Mouse (Mus musculus): Measurements from ENCODE around the gene Utrn. TPM values are rescaled to one million over a fixed set of nuclear protein-coding genes. Genes with fewer than 3 reads are reported as not detected.

Utrn gene
- polyA plus RNA-seq, 1 experiment: 159 TPM

DNA sequence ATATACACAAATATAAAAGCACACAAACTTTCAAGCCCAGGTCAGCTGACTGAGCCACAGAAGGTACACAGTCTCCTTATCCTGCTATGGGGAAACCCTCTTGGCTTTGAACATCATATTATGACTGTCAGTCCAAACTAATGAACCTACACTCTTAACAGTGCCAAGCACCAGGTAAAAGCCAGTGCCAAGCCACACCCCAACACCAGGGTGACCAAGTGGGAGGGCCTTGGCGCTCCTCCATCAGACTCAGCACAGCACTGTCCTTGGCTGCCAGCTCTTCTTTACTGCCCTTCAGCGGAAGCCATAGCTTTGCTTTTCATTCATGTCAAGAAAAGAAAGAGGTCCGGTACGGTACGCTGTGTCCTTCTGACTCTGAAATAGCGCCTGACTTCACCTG, 51.8 kb downstream of the Utrn start:
- Histone ChIP-seq H3K9ac (ENCODE audit: low read depth, poor library complexity, severe bottlenecking) (no peak overlapping the region), H3K4me1 (ENCODE audit: control insufficient read depth, insufficient read depth, low read length) (no peaks in the 10 kb centered on the region), H3K36me3 (ENCODE audit: control insufficient read depth, insufficient read depth, low read length, poor library complexity, severe bottlenecking) (no peaks in the 10 kb centered on the region), H3K4me3 (ENCODE audit: low read depth, low read length) (no peak overlapping the region), H3K27ac (ENCODE audit: insufficient read depth, low read length) (no peak overlapping the region), H3K9me3 (replicated peaks; ENCODE audit: control insufficient read depth, insufficient read depth, low read length, poor library complexity, severe bottlenecking) (no peaks in the 10 kb centered on the region), H3K27me3 (ENCODE audit: control insufficient read depth, insufficient read depth, low read length, poor library complexity, severe bottlenecking) (no peaks in the 10 kb centered on the region)
- TF ChIP-seq POLR2A (IDR thresholded peaks at IDR 0.05; ENCODE audit: insufficient read depth, low read length) (no peak), CTCF (IDR thresholded peaks at IDR 0.05; ENCODE audit: low read depth, low read length) (no peak), EP300 (IDR thresholded peaks at IDR 0.05; ENCODE audit: insufficient read depth, low read depth, low read length) (no peak)

DNA sequence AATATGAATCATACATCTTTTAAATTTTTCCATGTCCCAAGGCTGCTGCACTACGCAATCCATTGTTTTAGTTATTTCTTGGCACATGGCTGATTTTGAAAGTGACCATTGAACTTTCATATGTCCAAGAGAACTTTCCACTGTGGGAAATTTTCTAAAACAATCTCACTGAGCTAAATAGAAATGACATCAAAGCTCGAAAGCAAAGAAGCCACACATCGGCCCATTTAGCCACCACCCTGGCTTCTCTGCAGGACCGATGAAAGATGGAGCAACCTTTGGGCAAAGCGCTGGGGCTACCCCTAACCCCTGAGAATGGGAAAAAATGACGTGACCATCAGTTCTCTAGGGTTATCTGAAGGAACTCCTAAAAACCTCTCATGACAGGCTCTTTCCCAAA, 52.6 kb downstream of the Utrn start:
- no peaks in the 10 kb centered on the region for H3K27me3 ChIP-seq (ENCODE audit: control insufficient read depth, insufficient read depth, low read length, poor library complexity, severe bottlenecking)
- H3K4me3 ChIP-seq (ENCODE audit: low read depth, low read length): no peak overlapping the region
- TF ChIP-seq POLR2A (IDR thresholded peaks at IDR 0.05; ENCODE audit: insufficient read depth, low read length) (no peak), CTCF (IDR thresholded peaks at IDR 0.05; ENCODE audit: low read depth, low read length) (no peak), EP300 (IDR thresholded peaks at IDR 0.05; ENCODE audit: insufficient read depth, low read depth, low read length) (no peak)
- no peaks in the 10 kb centered on the region for H3K9me3 ChIP-seq (replicated peaks; ENCODE audit: control insufficient read depth, insufficient read depth, low read length, poor library complexity, severe bottlenecking)
- no peak overlapping the region for H3K9ac ChIP-seq (ENCODE audit: low read depth, poor library complexity, severe bottlenecking)
- H3K36me3 ChIP-seq (ENCODE audit: control insufficient read depth, insufficient read depth, low read length, poor library complexity, severe bottlenecking): no peaks in the 10 kb centered on the region
- no peak overlapping the region for H3K27ac ChIP-seq (ENCODE audit: insufficient read depth, low read length)
- no peaks in the 10 kb centered on the region for H3K4me1 ChIP-seq (ENCODE audit: control insufficient read depth, insufficient read depth, low read length)

DNA sequence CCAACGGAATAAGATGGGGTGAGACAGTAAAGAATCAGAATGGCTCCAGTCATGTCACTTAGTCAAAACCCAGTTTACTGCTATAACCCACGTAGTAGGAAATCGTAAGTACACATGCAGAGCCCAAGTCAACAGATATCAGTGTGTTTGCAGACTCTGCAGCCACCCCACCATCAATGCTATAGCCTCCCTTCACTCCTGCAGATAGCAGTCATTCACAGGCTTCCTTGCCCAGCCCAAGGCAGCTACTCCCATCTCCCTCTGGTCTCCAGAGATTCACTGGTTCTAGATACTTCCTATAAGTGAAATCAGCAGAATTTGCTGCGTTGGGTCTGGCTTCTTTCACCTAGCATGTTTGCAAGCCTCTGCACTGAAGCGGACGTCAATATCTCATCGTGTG, 54.8 kb downstream of the Utrn start:
- no peak overlapping the region for H3K9ac ChIP-seq (ENCODE audit: low read depth, poor library complexity, severe bottlenecking)
- H3K36me3 ChIP-seq (ENCODE audit: control insufficient read depth, insufficient read depth, low read length, poor library complexity, severe bottlenecking): no peaks in the 10 kb centered on the region
- H3K4me1 ChIP-seq (ENCODE audit: control insufficient read depth, insufficient read depth, low read length): no peaks in the 10 kb centered on the region
- TF ChIP-seq EP300 (IDR thresholded peaks at IDR 0.05; ENCODE audit: insufficient read depth, low read depth, low read length): no peak
- no peak for TF ChIP-seq CTCF (IDR thresholded peaks at IDR 0.05; ENCODE audit: low read depth, low read length)
- no peak for TF ChIP-seq POLR2A (IDR thresholded peaks at IDR 0.05; ENCODE audit: insufficient read depth, low read length)
- no peaks in the 10 kb centered on the region for H3K27me3 ChIP-seq (ENCODE audit: control insufficient read depth, insufficient read depth, low read length, poor library complexity, severe bottlenecking)
- H3K27ac ChIP-seq (ENCODE audit: insufficient read depth, low read length): no peak overlapping the region
- no peaks in the 10 kb centered on the region for H3K9me3 ChIP-seq (replicated peaks; ENCODE audit: control insufficient read depth, insufficient read depth, low read length, poor library complexity, severe bottlenecking)
- H3K4me3 ChIP-seq (ENCODE audit: low read depth, low read length): no peak overlapping the region

DNA sequence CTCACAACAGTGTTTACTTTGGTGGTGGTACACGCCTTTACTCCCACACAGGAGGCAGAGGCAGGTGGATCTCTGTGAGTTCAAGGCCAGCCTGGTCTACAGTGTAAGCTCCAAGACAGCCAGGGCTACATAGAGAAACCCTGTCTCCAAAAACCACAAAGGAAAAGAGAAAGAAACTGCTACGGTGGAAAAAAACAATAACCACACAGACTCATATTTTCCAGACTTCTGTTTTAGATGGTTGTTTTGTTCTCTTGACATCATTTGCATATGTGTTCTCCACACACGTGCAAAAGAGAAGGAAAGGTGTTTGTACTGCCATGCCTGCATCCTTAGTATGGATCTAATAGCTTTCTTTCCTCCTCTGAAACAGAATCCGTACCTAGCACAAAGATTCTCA, 55.3 kb downstream of the Utrn start:
- TF ChIP-seq EP300 (IDR thresholded peaks at IDR 0.05; ENCODE audit: insufficient read depth, low read depth, low read length) (no peak), POLR2A (IDR thresholded peaks at IDR 0.05; ENCODE audit: insufficient read depth, low read length) (no peak), CTCF (IDR thresholded peaks at IDR 0.05; ENCODE audit: low read depth, low read length) (no peak)
- no peaks in the 10 kb centered on the region for H3K36me3 ChIP-seq (ENCODE audit: control insufficient read depth, insufficient read depth, low read length, poor library complexity, severe bottlenecking)
- no peak overlapping the region for H3K4me3 ChIP-seq (ENCODE audit: low read depth, low read length)
- no peaks in the 10 kb centered on the region for H3K27me3 ChIP-seq (ENCODE audit: control insufficient read depth, insufficient read depth, low read length, poor library complexity, severe bottlenecking)
- no peaks in the 10 kb centered on the region for H3K9me3 ChIP-seq (replicated peaks; ENCODE audit: control insufficient read depth, insufficient read depth, low read length, poor library complexity, severe bottlenecking)
- no peaks in the 10 kb centered on the region for H3K4me1 ChIP-seq (ENCODE audit: control insufficient read depth, insufficient read depth, low read length)
- 0 out of 2 replicates have a peak overlapping the region, but pooled peaks have one; percentile 20 for H3K27ac ChIP-seq (ENCODE audit: insufficient read depth, low read length)
- no peak overlapping the region for H3K9ac ChIP-seq (ENCODE audit: low read depth, poor library complexity, severe bottlenecking)

DNA sequence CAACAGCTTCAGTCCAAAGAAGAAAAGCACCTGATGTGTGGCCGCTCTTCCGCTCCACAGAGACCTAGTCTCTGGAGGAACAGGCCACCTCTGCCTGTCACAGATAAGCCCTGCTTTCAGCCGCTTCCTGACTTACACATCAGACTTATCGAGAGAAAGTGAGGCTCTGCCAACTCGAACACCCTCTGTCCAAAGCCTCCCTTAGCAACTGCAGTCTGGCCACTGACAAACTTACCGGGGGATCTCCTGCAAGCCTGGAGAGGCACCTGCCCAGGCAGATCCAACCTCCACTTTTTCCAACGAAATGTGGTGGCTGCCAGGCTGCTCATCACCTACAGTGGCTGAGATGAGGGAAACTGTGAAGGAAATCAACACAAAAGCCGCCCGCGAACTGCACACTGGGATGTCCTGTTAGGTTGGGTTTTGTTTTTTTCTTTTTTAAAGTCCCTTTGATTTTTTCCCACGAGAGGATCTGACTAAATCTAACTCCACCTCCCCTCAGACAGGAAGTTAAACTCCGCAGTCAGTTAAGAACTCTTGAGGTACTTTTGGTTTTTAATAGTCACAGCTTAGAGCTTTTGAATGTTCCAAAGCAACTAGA, 55.9 kb downstream of the Utrn start:
- no peaks in the 10 kb centered on the region for H3K4me1 ChIP-seq (ENCODE audit: control insufficient read depth, insufficient read depth, low read length)
- no peak overlapping the region for H3K4me3 ChIP-seq (ENCODE audit: low read depth, low read length)
- TF ChIP-seq CTCF (IDR thresholded peaks at IDR 0.05; ENCODE audit: low read depth, low read length) (no peak), EP300 (IDR thresholded peaks at IDR 0.05; ENCODE audit: insufficient read depth, low read depth, low read length) (no peak), POLR2A (IDR thresholded peaks at IDR 0.05; ENCODE audit: insufficient read depth, low read length) (no peak)
- no peak overlapping the region for H3K9ac ChIP-seq (ENCODE audit: low read depth, poor library complexity, severe bottlenecking)
- no peaks in the 10 kb centered on the region for H3K9me3 ChIP-seq (replicated peaks; ENCODE audit: control insufficient read depth, insufficient read depth, low read length, poor library complexity, severe bottlenecking)
- H3K27me3 ChIP-seq (ENCODE audit: control insufficient read depth, insufficient read depth, low read length, poor library complexity, severe bottlenecking): no peaks in the 10 kb centered on the region
- peak overlapping the region; percentile 20; the same call in 1 of the 2 replicates for H3K27ac ChIP-seq (ENCODE audit: insufficient read depth, low read length)
- no peaks in the 10 kb centered on the region for H3K36me3 ChIP-seq (ENCODE audit: control insufficient read depth, insufficient read depth, low read length, poor library complexity, severe bottlenecking)

DNA sequence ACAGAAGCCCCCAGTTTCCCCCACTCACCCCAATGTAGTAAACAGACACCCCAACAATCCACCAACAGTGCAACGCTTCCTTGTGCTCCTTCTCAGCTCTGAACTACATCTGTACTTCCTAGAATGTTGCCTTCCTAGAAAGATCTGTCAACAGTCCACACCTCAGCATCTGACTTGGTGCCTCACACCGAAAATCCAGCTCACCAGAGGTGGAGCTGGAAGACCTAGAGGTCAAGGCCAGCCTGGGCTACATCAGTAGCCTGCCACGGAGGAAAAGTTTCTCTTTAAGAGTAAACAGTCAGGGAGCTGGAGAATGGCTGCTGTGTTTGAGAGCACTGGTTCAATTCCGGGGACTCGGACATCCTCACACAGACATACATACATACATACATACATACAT, 56.5 kb downstream of the Utrn start:
- Histone ChIP-seq H3K4me1 (ENCODE audit: control insufficient read depth, insufficient read depth, low read length) (no peaks in the 10 kb centered on the region), H3K27me3 (ENCODE audit: control insufficient read depth, insufficient read depth, low read length, poor library complexity, severe bottlenecking) (no peaks in the 10 kb centered on the region), H3K9ac (ENCODE audit: low read depth, poor library complexity, severe bottlenecking) (no peak overlapping the region), H3K4me3 (ENCODE audit: low read depth, low read length) (no peak overlapping the region), H3K36me3 (ENCODE audit: control insufficient read depth, insufficient read depth, low read length, poor library complexity, severe bottlenecking) (no peaks in the 10 kb centered on the region), H3K27ac (ENCODE audit: insufficient read depth, low read length) (no peak overlapping the region; the same call in 1 of the 2 replicates), H3K9me3 (replicated peaks; ENCODE audit: control insufficient read depth, insufficient read depth, low read length, poor library complexity, severe bottlenecking) (no peaks in the 10 kb centered on the region)
- TF ChIP-seq CTCF (IDR thresholded peaks at IDR 0.05; ENCODE audit: low read depth, low read length) (no peak), EP300 (IDR thresholded peaks at IDR 0.05; ENCODE audit: insufficient read depth, low read depth, low read length) (no peak), POLR2A (IDR thresholded peaks at IDR 0.05; ENCODE audit: insufficient read depth, low read length) (no peak)

Data from ES-Bruce4 (cell line).